Mouse (Mus musculus): ENCODE data around the gene Ift172.

DNA sequence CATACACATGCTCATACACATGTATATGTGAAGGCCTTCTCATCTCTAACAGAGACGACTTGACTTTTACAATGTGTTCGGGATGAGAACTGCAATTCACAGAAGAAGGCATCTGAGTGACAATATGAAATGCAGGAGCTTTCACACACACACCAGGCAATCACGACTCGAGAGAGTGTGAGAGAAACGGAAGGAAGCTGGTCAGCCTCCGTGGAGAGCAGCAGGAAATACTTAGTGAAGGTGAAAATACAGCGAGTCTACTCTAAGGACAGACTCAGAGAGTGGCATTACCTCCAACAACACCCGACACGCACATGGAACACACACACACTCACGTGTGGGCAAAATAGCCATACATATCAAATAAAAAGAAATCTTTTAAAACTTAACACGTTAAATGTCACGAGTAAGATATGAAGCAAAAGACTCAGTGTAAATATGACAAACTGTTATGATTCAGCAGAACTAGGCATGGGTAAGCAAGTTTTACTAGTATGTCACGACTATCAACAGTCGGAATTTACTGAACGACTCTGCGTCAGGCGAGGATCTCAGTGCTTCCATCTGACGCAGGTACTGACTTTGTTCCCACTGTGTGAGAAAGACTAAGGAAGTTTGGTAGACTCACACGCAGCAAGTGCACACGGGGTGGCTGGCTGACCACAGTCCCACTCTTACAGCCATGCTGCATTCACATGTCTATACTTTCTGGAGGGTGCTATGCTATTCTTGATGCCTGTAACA lies 11.5 kb downstream of the Ift172 start:
- TF ChIP-seq TAL1 (IDR thresholded peaks at IDR 0.05; ENCODE audit: low read length) (no peak), GATA1 (IDR thresholded peaks at IDR 0.05; ENCODE audit: low read length) (no peak)

Data from erythroblast, embryonic 14.5 days (primary cell).